Mouse (Mus musculus) embryonic facial prominence, embryonic 12.5 days (tissue): ENCODE measurements around the gene Arhgef10l. TPM values are rescaled to one million over a fixed set of nuclear protein-coding genes. Genes with fewer than 3 reads are reported as not detected.

Source experiments
- ATAC-seq: fragments of 200-750 bp; cut with Nextera tagmentation; 2 replicates; pipeline ENCODE4 v1.8.0; 2017; ENCODE audit not compliant: insufficient number of reproducible peaks, insufficient read depth, low FRiP score, low TSS enrichment
- H3K27ac ChIP-seq: fragments of 300-500 bp; sonication (generic); 2 replicates; pipeline ENCODE4 v1.5.1; 2016; ENCODE audit warnings: mild to moderate bottlenecking
- H3K27me3 ChIP-seq: fragments of 300-500 bp; sonication (generic); 2 replicates; pipeline ENCODE4 v1.6.1; 2016; ENCODE audit warnings: mild to moderate bottlenecking, moderate library complexity
- H3K36me3 ChIP-seq: fragments of 300-500 bp; sonication (generic); 2 replicates; pipeline ENCODE4 v1.6.1; 2016; ENCODE audit warnings: mild to moderate bottlenecking
- H3K4me1 ChIP-seq: fragments of 300-500 bp; sonication (generic); 2 replicates; pipeline ENCODE4 v1.6.1; 2016
- H3K4me2 ChIP-seq: fragments of 300-500 bp; sonication (generic); replicated peaks from 2 replicates; pipeline ENCODE4 v1.6.1; 2016; ENCODE audit warnings: mild to moderate bottlenecking, moderate library complexity
- H3K4me3 ChIP-seq: fragments of 300-500 bp; sonication (generic); 2 replicates; pipeline ENCODE4 v1.5.1; 2016; ENCODE audit warnings: mild to moderate bottlenecking
- H3K9ac ChIP-seq: fragments of 300-500 bp; sonication (generic); 2 replicates; pipeline ENCODE4 v1.6.1; 2016; ENCODE audit warnings: mild to moderate bottlenecking, moderate library complexity
- H3K9me3 ChIP-seq: fragments of 300-500 bp; sonication (generic); 2 replicates; pipeline ENCODE4 v1.6.1; 2016; ENCODE audit warnings: mild to moderate bottlenecking, moderate library complexity
- WGBS: fragments of 180-500 bp; shearing (Covaris S2); methylation state at CpG from one replicate; pipeline ENCODE4 v1.1.7; 2016; 5-methylcytosine and 5-hydroxymethylcytosine counted together
- microRNA-seq: library from miRNA; unstranded; fragments of <30 nt; microRNA quantifications from one replicate; pipeline ENCODE4, GENCODE M21; 2017
- polyA plus RNA-seq: library from polyadenylated mRNA; unstranded; fragments of >200 nt; fragmentation: Nextera tagmentation; extraction: Ambion mirVana; gene quantifications from 2 replicates; pipeline ENCODE4 v1.2.1, GENCODE M21; 2016

The Arhgef10l gene
- polyA plus RNA-seq, 1 experiment from 2014 or later = 17.4 TPM

- peaks cover 14% of the 10 kb centered on the region; the same call in 1 of the 2 replicates for H3K4me1 ChIP-seq
- ATAC-seq = no peak
- H3K4me3 ChIP-seq = no peak overlapping the region
- H3K27me3 ChIP-seq = no peaks in the 10 kb centered on the region
- H3K27ac ChIP-seq = no peak overlapping the region
- 83% methylated on average over 6 of the region's 6 CpGs for WGBS
- H3K9ac ChIP-seq = no peak overlapping the region
- no peaks in the 10 kb centered on the region for H3K36me3 ChIP-seq
- no peak overlapping the region for H3K4me2 ChIP-seq
- H3K9me3 ChIP-seq = no peaks in the 10 kb centered on the region
These were observed 166.2 kb downstream of the Arhgef10l start for GRCm38 (mm10) chr4:140499571-140499970.

- Histone ChIP-seq H3K9me3 (no peaks in the 10 kb centered on the region), H3K4me2 (no peak overlapping the region), H3K9ac (no peak overlapping the region), H3K4me3 (no peak overlapping the region), H3K27me3 (no peaks in the 10 kb centered on the region), H3K27ac (no peak overlapping the region), H3K36me3 (no peaks in the 10 kb centered on the region), H3K4me1 (peaks cover 8% of the 10 kb centered on the region; the same call in 1 of the 2 replicates)
- 51% methylated on average over 20 of the region's 20 CpGs for WGBS
- ATAC-seq = no peak
These were observed 168.6 kb downstream of the Arhgef10l start for GRCm38 (mm10) chr4:140497169-140497568.

- Histone ChIP-seq H3K9me3 (no peaks in the 10 kb centered on the region), H3K27me3 (no peaks in the 10 kb centered on the region), H3K4me2 (no peak overlapping the region), H3K9ac (no peak overlapping the region), H3K4me1 (no peaks in the 10 kb centered on the region), H3K27ac (no peak overlapping the region), H3K4me3 (no peak overlapping the region), H3K36me3 (no peaks in the 10 kb centered on the region)
- 44% methylated on average over 5 of the region's 5 CpGs for WGBS
- no peak for ATAC-seq
These were observed 174.3 kb downstream of the Arhgef10l start for GRCm38 (mm10) chr4:140491555-140491954.

GRCm38 (mm10) chr4:140485442-140485841 is 180.4 kb downstream of the Arhgef10l start:
- no peak for ATAC-seq
- Histone ChIP-seq H3K27ac (no peak overlapping the region), H3K4me1 (peaks cover 5% of the 10 kb centered on the region; the same call in 1 of the 2 replicates), H3K4me2 (no peak overlapping the region), H3K9me3 (no peaks in the 10 kb centered on the region), H3K27me3 (no peaks in the 10 kb centered on the region), H3K4me3 (no peak overlapping the region), H3K9ac (no peak overlapping the region), H3K36me3 (no peaks in the 10 kb centered on the region)
- WGBS = 46% methylated on average over 12 of the region's 12 CpGs

- Histone ChIP-seq H3K4me1 (peaks cover 16% of the 10 kb centered on the region), H3K27ac (no peak overlapping the region), H3K4me2 (no peak overlapping the region), H3K27me3 (no peaks in the 10 kb centered on the region), H3K9me3 (no peaks in the 10 kb centered on the region), H3K9ac (no peak overlapping the region), H3K4me3 (no peak overlapping the region), H3K36me3 (no peaks in the 10 kb centered on the region)
- ATAC-seq = no peak
- 69% methylated on average over 11 of the region's 11 CpGs for WGBS
These were observed 182.7 kb downstream of the Arhgef10l start for GRCm38 (mm10) chr4:140483134-140483533.

- Histone ChIP-seq H3K4me2 (no peak overlapping the region), H3K27ac (no peak overlapping the region), H3K9ac (no peak overlapping the region), H3K4me1 (peaks cover 16% of the 10 kb centered on the region), H3K4me3 (no peak overlapping the region), H3K36me3 (no peaks in the 10 kb centered on the region), H3K27me3 (no peaks in the 10 kb centered on the region), H3K9me3 (no peaks in the 10 kb centered on the region)
- WGBS = 48% methylated on average over 15 of the region's 15 CpGs
- peak; percentile 16; the same call in 1 of the 2 replicates for ATAC-seq
These were observed 185.3 kb downstream of the Arhgef10l start for GRCm38 (mm10) chr4:140480369-140481067.

GRCm38 (mm10) chr4:140475194-140475593 is 190.6 kb downstream of the Arhgef10l start:
- no peak for ATAC-seq
- no peak overlapping the region for H3K4me2 ChIP-seq
- H3K36me3 ChIP-seq = no peaks in the 10 kb centered on the region
- no peak overlapping the region for H3K27ac ChIP-seq
- H3K27me3 ChIP-seq = no peaks in the 10 kb centered on the region
- H3K4me3 ChIP-seq = no peak overlapping the region
- H3K4me1 ChIP-seq = peaks cover 8% of the 10 kb centered on the region
- H3K9me3 ChIP-seq = no peaks in the 10 kb centered on the region
- WGBS = 53% methylated on average over 8 of the region's 8 CpGs
- H3K9ac ChIP-seq = no peak overlapping the region

- Histone ChIP-seq H3K4me2 (no peak overlapping the region), H3K36me3 (no peaks in the 10 kb centered on the region), H3K27me3 (0 out of 2 replicates have a peak, but pooled peaks cover 9% of the 10 kb centered on the region), H3K9me3 (no peaks in the 10 kb centered on the region), H3K4me3 (no peak overlapping the region), H3K9ac (no peak overlapping the region), H3K4me1 (0 out of 2 replicates have a peak, but pooled peaks cover 3% of the 10 kb centered on the region), H3K27ac (no peak overlapping the region)
- WGBS = 64% methylated on average over 13 of the region's 13 CpGs
- no peak for ATAC-seq
These were observed 195.9 kb downstream of the Arhgef10l start for GRCm38 (mm10) chr4:140469760-140470452.

GRCm38 (mm10) chr4:140467254-140467791 is 198.5 kb downstream of the Arhgef10l start:
- 41% methylated on average over 17 of the region's 17 CpGs for WGBS
- H3K9ac ChIP-seq = no peak overlapping the region
- no peak overlapping the region for H3K27ac ChIP-seq
- H3K4me2 ChIP-seq = no peak overlapping the region
- H3K9me3 ChIP-seq = no peaks in the 10 kb centered on the region
- no peak for ATAC-seq
- no peak overlapping the region for H3K4me3 ChIP-seq
- 0 out of 2 replicates have a peak, but pooled peaks cover 3% of the 10 kb centered on the region for H3K4me1 ChIP-seq
- H3K36me3 ChIP-seq = no peaks in the 10 kb centered on the region
- H3K27me3 ChIP-seq = 0 out of 2 replicates have a peak, but pooled peaks cover 9% of the 10 kb centered on the region

Small RNA genes lying within 50 kb of the gene (microRNA-seq; reads per million reads assigned to microRNA genes)
- not detected for gene Gm23045

Other genes starting within 250 kb of the Arhgef10l start
- 95.5 and 138 TPM in 2 replicates for gene Rcc2, start 34.5 kb upstream of the Arhgef10l start, polyA plus RNA-seq
- gene Padi6, start 76.6 kb upstream of the Arhgef10l start, polyA plus RNA-seq = 0.09 TPM in 1 of 2 replicates, not detected in the other
- gene Padi4, start 108.2 kb upstream of the Arhgef10l start, polyA plus RNA-seq = 0.22 TPM in 1 of 2 replicates, not detected in the other
- gene Padi3, start 144.6 kb upstream of the Arhgef10l start, polyA plus RNA-seq = 0.06 and 0.08 TPM in 2 replicates
- gene Padi1, start 179.8 kb upstream of the Arhgef10l start, polyA plus RNA-seq = 0.12 and 0.14 TPM in 2 replicates
- 3.0 and 3.6 TPM in 2 replicates for gene Padi2, start 240.3 kb upstream of the Arhgef10l start, polyA plus RNA-seq